9 mouse cellular contexts compared by ENCODE assay signal in the genomic region with DNA sequence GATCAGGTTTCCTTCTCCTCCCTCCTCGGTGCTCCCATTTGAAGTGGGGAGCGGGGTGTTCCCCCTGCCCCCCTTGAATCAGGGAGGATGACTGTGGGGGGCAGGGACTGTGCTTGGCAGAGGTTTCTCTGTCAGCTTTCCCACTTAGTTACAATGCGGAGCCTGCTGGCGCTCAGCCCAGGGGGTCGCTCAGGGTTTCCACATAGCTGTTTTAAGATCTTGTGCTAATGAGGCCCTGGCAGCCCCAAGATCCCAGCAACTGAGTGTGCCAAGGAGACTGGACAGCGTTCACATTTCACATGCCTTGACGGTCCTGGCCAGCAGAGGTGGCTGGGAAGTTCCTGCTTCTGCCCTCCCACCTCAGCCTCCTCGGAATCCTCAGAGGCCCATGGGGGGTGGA.
A peak's percentile ranks its signal among the peaks of the same experiment; 100 is the strongest.
DNase-seq lines count a peak whose midpoint lies in the region; ATAC-seq lines count a peak whose summit lies in the region.
"Had no signal": no experiment of that assay in that cellular context is flagged by ENCODE, and none has a peak within 500 bp of the region (broad histone marks: within the 10 kb centered on the region; RNA-seq: fewer than 3 reads in every experiment).

No protein-coding gene starts in this region.

- no peak overlapping the region for H3K4me2 ChIP-seq in hindbrain, embryonic 11.5 days (replicated peaks; ENCODE audit: low read depth, low read length)
- no peak overlapping the region for H3K4me2 ChIP-seq in liver, embryonic 11.5 days

- no peak for ATAC-seq in hindbrain, embryonic 11.5 days (ENCODE audit: low FRiP score)
- 0 out of 2 replicates have a peak, but pooled peaks have one; percentile 26 for ATAC-seq in frontal cortex, adult (ENCODE audit: low TSS enrichment)
- ATAC-seq in liver, embryonic 11.5 days (replicated peaks; ENCODE audit: low FRiP score) = no peak

- no peak for DNase-seq in hindbrain, embryonic 10.5 days (ENCODE audit: low spot score)
- DNase-seq in hindbrain, embryonic 11.5 days (ENCODE audit: low spot score) = no peak
- peak; percentile 65 for DNase-seq in adipocyte (ENCODE audit: low spot score)
- peak; percentile 82 for DNase-seq in left cerebral cortex, postnatal 10 days (ENCODE audit: extremely low spot score in 1 of 2, low spot score in 2 of 2)
- DNase-seq in right cerebral cortex, postnatal 25 days = peak; percentile 51
- DNase-seq in liver, embryonic 11.5 days (ENCODE audit: low spot score) = no peak
- DNase-seq in cerebellum, postnatal 36 days = no peak

- H3K27ac ChIP-seq in hindbrain, embryonic 10.5 days = peak overlapping the region; percentile 67
- H3K27ac ChIP-seq in hindbrain, embryonic 11.5 days (ENCODE audit: low read depth, low read length) = no peak overlapping the region
- no peak overlapping the region for H3K27ac ChIP-seq in liver, embryonic 11.5 days (ENCODE audit: low read depth, low read length)

- H3K36me3 ChIP-seq in hindbrain, embryonic 10.5 days = no peaks in the 10 kb centered on the region
- no peaks in the 10 kb centered on the region for H3K36me3 ChIP-seq in hindbrain, embryonic 11.5 days (ENCODE audit: control insufficient read depth, insufficient read depth, low read length)
- no peaks in the 10 kb centered on the region for H3K36me3 ChIP-seq in liver, embryonic 11.5 days (ENCODE audit: control insufficient read depth, insufficient read depth, low read length)

- peaks cover 63% of the 10 kb centered on the region for H3K27me3 ChIP-seq in hindbrain, embryonic 10.5 days (ENCODE audit: insufficient read depth, poor library complexity, severe bottlenecking)
- H3K27me3 ChIP-seq in hindbrain, embryonic 11.5 days (ENCODE audit: control insufficient read depth, insufficient read depth, low read length) = no peaks in the 10 kb centered on the region
- no peaks in the 10 kb centered on the region for H3K27me3 ChIP-seq in liver, embryonic 11.5 days (replicated peaks; ENCODE audit: control insufficient read depth, insufficient read depth, low read length)

- H3K4me3 ChIP-seq in hindbrain, embryonic 10.5 days = no peak overlapping the region
- H3K4me3 ChIP-seq in hindbrain, embryonic 11.5 days (ENCODE audit: low read depth, low read length) = no peak overlapping the region
- no peak overlapping the region for H3K4me3 ChIP-seq in liver, embryonic 11.5 days (ENCODE audit: low read depth, low read length)
- H3K4me3 ChIP-seq: erythroblast, embryonic 14.5 days had no signal

- no peaks in the 10 kb centered on the region for H3K9me3 ChIP-seq in hindbrain, embryonic 10.5 days
- no peaks in the 10 kb centered on the region for H3K9me3 ChIP-seq in hindbrain, embryonic 11.5 days (ENCODE audit: control insufficient read depth, low read length)
- H3K9me3 ChIP-seq in liver, embryonic 11.5 days (ENCODE audit: control insufficient read depth, low read length) = no peaks in the 10 kb centered on the region

- intact Hi-C loops in left cerebral cortex, postnatal 10 days (cut with DNase I) = no loop called here

- peaks cover 82% of the 10 kb centered on the region for H3K4me1 ChIP-seq in hindbrain, embryonic 10.5 days (replicated peaks)
- peaks cover 10% of the 10 kb centered on the region; the same call in 1 of the 2 replicates for H3K4me1 ChIP-seq in hindbrain, embryonic 11.5 days (replicated peaks; ENCODE audit: control insufficient read depth, insufficient read depth, low read length)
- peaks cover 40% of the 10 kb centered on the region for H3K4me1 ChIP-seq in liver, embryonic 11.5 days (replicated peaks; ENCODE audit: control insufficient read depth, insufficient read depth, low read length)

- no peak overlapping the region for H3K9ac ChIP-seq in hindbrain, embryonic 11.5 days (ENCODE audit: low read depth, low read length)
- H3K9ac ChIP-seq in liver, embryonic 11.5 days (ENCODE audit: low read depth, low read length) = no peak overlapping the region

- 24% methylated on average over 8 of the region's 8 CpGs for WGBS in hindbrain, embryonic 10.5 days
- WGBS in hindbrain, embryonic 11.5 days = 26% methylated on average over 8 of the region's 8 CpGs
- WGBS in liver, embryonic 11.5 days = 40% methylated on average over 8 of the region's 8 CpGs

Comparison
In these comparisons a context has a peak if more than half of its experiments do, and no peak if none do; other contexts are left out.
1. DNase-seq: peak in adipocyte (single experiment), left cerebral cortex, postnatal 10 days (2 of 2) and right cerebral cortex, postnatal 25 days (single experiment); none in hindbrain, embryonic 10.5 days (single experiment), hindbrain, embryonic 11.5 days (single experiment), liver, embryonic 11.5 days (single experiment) and cerebellum, postnatal 36 days (0 of 2).